Mouse (Mus musculus): ENCODE results near the gene Aig1. TPM values are rescaled to one million over a fixed set of nuclear protein-coding genes. Genes with fewer than 3 reads are reported as not detected.

The Aig1 gene
- polyA plus RNA-seq, 1 experiment from 2014 or later, result 45.5 TPM

GRCm38 (mm10) chr10:13837709-13838456 lies 30.9 kb downstream of the Aig1 start:
- ATAC-seq (no peak), DNase-seq (ENCODE audit: low spot score) (no peak)
- no peaks in the 10 kb centered on the region for H3K27me3 ChIP-seq (replicated peaks; ENCODE audit: insufficient read depth, low read length)
- no peaks in the 10 kb centered on the region for H3K36me3 ChIP-seq (ENCODE audit: insufficient read depth, low read length)
- H3K4me3 ChIP-seq (ENCODE audit: low read depth, low read length), result no peak overlapping the region
- WGBS, result 88% methylated on average over 21 of the region's 21 CpGs
- H3K27ac ChIP-seq (ENCODE audit: low read length), result no peak overlapping the region
- no peaks in the 10 kb centered on the region for H3K9me3 ChIP-seq (ENCODE audit: low read length)
- no peak overlapping the region for H3K4me2 ChIP-seq (replicated peaks; ENCODE audit: low read depth, low read length)
- no peak overlapping the region for H3K9ac ChIP-seq (replicated peaks; ENCODE audit: low read depth)
- H3K4me1 ChIP-seq (ENCODE audit: insufficient read depth, low read depth, low read length), result no peaks in the 10 kb centered on the region
- no peak for TF ChIP-seq CTCF (IDR thresholded peaks at IDR 0.05)
- TF ChIP-seq EP300 (IDR thresholded peaks at IDR 0.05), result no peak

DNA sequence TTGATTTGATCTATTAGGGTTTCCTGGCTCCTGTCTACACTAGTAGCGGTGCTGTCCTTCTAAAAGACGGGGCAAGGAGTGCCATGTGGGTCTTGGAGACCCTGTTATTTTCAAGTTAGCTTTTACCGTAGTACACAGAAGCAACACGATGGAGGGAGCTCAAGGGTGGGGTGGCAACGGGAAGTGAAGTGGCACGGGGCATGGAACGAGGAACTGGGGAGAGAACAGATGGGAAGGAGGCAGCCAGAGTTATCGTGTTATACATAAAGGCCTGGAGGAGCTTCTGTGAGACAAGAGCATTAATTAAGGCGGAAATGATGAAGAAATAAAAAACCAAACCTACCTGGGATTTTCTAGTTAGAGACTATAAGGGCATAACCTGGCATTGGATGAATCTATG lies 31.8 kb downstream of the Aig1 start:
- Histone ChIP-seq H3K4me2 (replicated peaks; ENCODE audit: low read depth, low read length) (no peak overlapping the region), H3K9me3 (ENCODE audit: low read length) (no peaks in the 10 kb centered on the region), H3K36me3 (ENCODE audit: insufficient read depth, low read length) (no peaks in the 10 kb centered on the region), H3K27ac (ENCODE audit: low read length) (no peak overlapping the region), H3K4me1 (ENCODE audit: insufficient read depth, low read depth, low read length) (no peaks in the 10 kb centered on the region), H3K4me3 (ENCODE audit: low read depth, low read length) (no peak overlapping the region), H3K9ac (replicated peaks; ENCODE audit: low read depth) (no peak overlapping the region), H3K27me3 (replicated peaks; ENCODE audit: insufficient read depth, low read length) (no peaks in the 10 kb centered on the region)
- no peak for TF ChIP-seq CTCF (IDR thresholded peaks at IDR 0.05)
- TF ChIP-seq EP300 (IDR thresholded peaks at IDR 0.05), result no peak
- ATAC-seq (no peak), DNase-seq (ENCODE audit: low spot score) (no peak)
- WGBS, result 78% methylated on average over 9 of the region's 9 CpGs

GRCm38 (mm10) chr10:13835737-13836475 lies 32.9 kb downstream of the Aig1 start:
- Histone ChIP-seq H3K27ac (ENCODE audit: low read length) (no peak overlapping the region), H3K4me3 (ENCODE audit: low read depth, low read length) (no peak overlapping the region), H3K4me1 (ENCODE audit: insufficient read depth, low read depth, low read length) (no peaks in the 10 kb centered on the region), H3K4me2 (replicated peaks; ENCODE audit: low read depth, low read length) (no peak overlapping the region), H3K36me3 (ENCODE audit: insufficient read depth, low read length) (no peaks in the 10 kb centered on the region), H3K9ac (replicated peaks; ENCODE audit: low read depth) (no peak overlapping the region), H3K27me3 (replicated peaks; ENCODE audit: insufficient read depth, low read length) (no peaks in the 10 kb centered on the region), H3K9me3 (ENCODE audit: low read length) (no peaks in the 10 kb centered on the region)
- WGBS, result 85% methylated on average over 10 of the region's 10 CpGs
- DNase-seq (ENCODE audit: low spot score) (no peak), ATAC-seq (no peak)
- no peak for TF ChIP-seq CTCF (IDR thresholded peaks at IDR 0.05)
- TF ChIP-seq EP300 (IDR thresholded peaks at IDR 0.05), result no peak

DNA sequence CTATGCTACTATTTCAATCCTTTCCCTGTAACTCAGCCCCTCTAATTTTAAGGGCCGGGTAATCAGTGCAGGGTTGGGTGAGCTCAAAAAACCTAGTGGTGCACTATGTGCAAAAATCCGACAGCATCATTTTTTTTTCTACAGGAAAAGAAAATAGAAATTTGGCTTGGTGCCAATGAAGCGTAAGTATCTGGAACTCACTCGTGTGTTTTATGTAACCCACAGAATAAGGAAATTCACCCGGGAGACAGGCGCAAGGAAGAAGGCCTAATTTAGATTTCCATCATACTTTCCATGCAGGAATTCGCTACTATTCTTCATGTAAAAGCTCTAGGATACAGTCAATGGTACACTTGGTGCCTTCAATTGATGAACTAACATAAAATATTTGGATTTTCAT lies 34.7 kb downstream of the Aig1 start:
- no peaks in the 10 kb centered on the region for H3K4me1 ChIP-seq (ENCODE audit: insufficient read depth, low read depth, low read length)
- DNase-seq (ENCODE audit: low spot score), result no peak
- no peak for TF ChIP-seq CTCF (IDR thresholded peaks at IDR 0.05)
- no peak for TF ChIP-seq EP300 (IDR thresholded peaks at IDR 0.05)
- ATAC-seq, result no peak
- H3K9me3 ChIP-seq (ENCODE audit: low read length), result no peaks in the 10 kb centered on the region
- H3K27me3 ChIP-seq (replicated peaks; ENCODE audit: insufficient read depth, low read length), result no peaks in the 10 kb centered on the region
- 49% methylated on average over 7 of the region's 7 CpGs for WGBS
- H3K36me3 ChIP-seq (ENCODE audit: insufficient read depth, low read length), result no peaks in the 10 kb centered on the region
- no peak overlapping the region for H3K4me2 ChIP-seq (replicated peaks; ENCODE audit: low read depth, low read length)
- no peak overlapping the region for H3K9ac ChIP-seq (replicated peaks; ENCODE audit: low read depth)
- no peak overlapping the region for H3K27ac ChIP-seq (ENCODE audit: low read length)
- no peak overlapping the region for H3K4me3 ChIP-seq (ENCODE audit: low read depth, low read length)

- Histone ChIP-seq H3K4me3 (ENCODE audit: low read depth, low read length) (no peak overlapping the region), H3K9me3 (ENCODE audit: low read length) (no peaks in the 10 kb centered on the region), H3K27ac (ENCODE audit: low read length) (no peak overlapping the region), H3K36me3 (ENCODE audit: insufficient read depth, low read length) (no peaks in the 10 kb centered on the region), H3K4me1 (ENCODE audit: insufficient read depth, low read depth, low read length) (no peaks in the 10 kb centered on the region), H3K9ac (replicated peaks; ENCODE audit: low read depth) (no peak overlapping the region), H3K27me3 (replicated peaks; ENCODE audit: insufficient read depth, low read length) (no peaks in the 10 kb centered on the region), H3K4me2 (replicated peaks; ENCODE audit: low read depth, low read length) (no peak overlapping the region)
- peak; percentile 13; the same call in 1 of the 2 replicates for ATAC-seq
- WGBS, result 82% methylated on average over 12 of the region's 12 CpGs
- no peak for DNase-seq (ENCODE audit: low spot score)
- TF ChIP-seq CTCF (IDR thresholded peaks at IDR 0.05) (no peak), EP300 (IDR thresholded peaks at IDR 0.05) (no peak)
Measured at GRCm38 (mm10) chr10:13833066-13833566, 35.7 kb downstream of the Aig1 start.

GRCm38 (mm10) chr10:13832546-13833033 lies 36.2 kb downstream of the Aig1 start:
- Histone ChIP-seq H3K27me3 (replicated peaks; ENCODE audit: insufficient read depth, low read length) (no peaks in the 10 kb centered on the region), H3K27ac (ENCODE audit: low read length) (no peak overlapping the region), H3K9me3 (ENCODE audit: low read length) (no peaks in the 10 kb centered on the region), H3K4me2 (replicated peaks; ENCODE audit: low read depth, low read length) (no peak overlapping the region), H3K4me3 (ENCODE audit: low read depth, low read length) (no peak overlapping the region), H3K9ac (replicated peaks; ENCODE audit: low read depth) (no peak overlapping the region), H3K4me1 (ENCODE audit: insufficient read depth, low read depth, low read length) (no peaks in the 10 kb centered on the region), H3K36me3 (ENCODE audit: insufficient read depth, low read length) (no peaks in the 10 kb centered on the region)
- 73% methylated on average over 7 of the region's 7 CpGs for WGBS
- DNase-seq (ENCODE audit: low spot score) (peak; percentile 61), ATAC-seq (peak; percentile 81)
- TF ChIP-seq CTCF (IDR thresholded peaks at IDR 0.05) (no peak), EP300 (IDR thresholded peaks at IDR 0.05) (no peak)

Data from lung, postnatal 0 days (tissue).